Mouse (Mus musculus): ENCODE results near the gene Insig1.

Insig1 gene

DNA sequence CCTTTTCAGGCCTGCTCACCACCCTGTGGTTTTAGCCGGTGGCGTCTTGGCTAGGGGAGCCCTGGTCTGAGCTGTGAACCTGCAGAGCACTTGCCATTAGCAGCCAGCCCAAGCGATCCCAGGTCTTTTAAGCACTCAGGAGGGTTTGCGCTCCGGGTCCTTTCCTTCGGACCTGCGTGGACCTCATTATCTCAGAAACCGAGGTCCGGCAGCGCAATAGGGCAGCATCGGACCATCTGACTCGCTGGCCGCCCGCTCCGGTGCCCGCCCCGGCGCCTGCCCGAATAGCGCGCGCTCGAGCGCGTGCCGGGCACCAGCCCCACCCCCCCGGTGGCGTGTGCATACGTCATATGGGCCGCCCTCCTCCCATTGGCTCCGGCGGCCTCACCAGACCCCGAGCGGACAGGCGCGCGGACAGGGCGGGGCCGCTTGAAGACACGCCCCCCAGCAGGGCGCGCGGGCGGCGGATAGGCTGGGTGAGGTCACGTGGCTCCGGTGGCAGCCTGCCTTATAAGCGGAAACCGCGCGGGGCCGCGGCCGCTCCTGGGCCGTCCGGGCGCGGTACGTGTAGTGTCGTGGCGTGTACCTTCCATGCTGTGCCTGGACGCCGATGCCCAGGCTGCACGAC, at the start of gene Insig1:
TSS of gene Insig1 (plus strand) at position 536 of the 628 bp plus-strand sequence.
- peak; percentile 97 to 98 for DNase-seq (ENCODE audit: low spot score in 2 of 2)

DNA sequence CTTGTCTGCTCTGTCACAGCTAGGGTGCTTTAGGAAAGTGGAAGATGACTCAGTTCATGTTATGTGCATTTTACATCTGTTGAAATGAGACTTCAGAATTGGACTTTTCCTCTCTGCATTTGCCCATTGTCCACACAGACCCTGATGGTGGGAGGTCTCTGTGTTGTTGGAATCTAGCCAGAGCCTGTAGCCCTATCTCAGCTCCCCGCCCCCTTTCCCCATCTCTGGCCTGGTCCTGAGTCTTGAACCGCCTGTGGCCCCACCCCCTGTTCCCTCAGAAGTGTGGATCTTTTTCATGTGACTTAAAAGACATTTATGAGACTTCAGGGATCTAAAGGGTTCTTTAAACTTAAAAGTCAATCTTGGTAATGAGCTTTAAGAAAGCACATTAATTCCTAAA, 47.7 kb upstream of the Insig1 start:
- DNase-seq (ENCODE audit: low spot score in 2 of 2) = no peak

GRCm38 (mm10) chr5:28031577-28032236, 39.5 kb upstream of the Insig1 start:
- DNase-seq (ENCODE audit: low spot score in 2 of 2) = no peak

- no peak for DNase-seq (ENCODE audit: low spot score in 2 of 2)
Measured at GRCm38 (mm10) chr5:28032866-28033265, 38.3 kb upstream of the Insig1 start.

DNA sequence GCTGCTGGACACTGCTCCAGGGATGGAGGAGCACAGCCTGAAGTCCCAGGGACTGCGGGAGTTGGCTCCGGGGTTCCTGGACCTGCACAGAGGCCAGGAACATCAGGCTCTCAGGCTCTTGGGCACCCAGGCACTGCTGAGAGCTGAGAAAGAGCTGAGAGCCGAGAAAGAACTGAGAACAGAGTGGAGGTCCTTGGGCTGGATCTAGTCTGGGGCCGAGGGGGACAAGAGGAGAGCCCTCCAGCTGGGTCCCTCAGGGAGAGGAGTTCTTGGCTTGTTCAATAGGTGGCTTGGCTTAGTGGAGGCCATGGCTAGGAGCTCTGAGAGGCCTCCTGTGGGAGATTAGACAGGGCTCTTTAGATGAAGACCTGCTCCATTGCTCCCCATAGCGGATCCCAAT, 37.9 kb upstream of the Insig1 start:
- no peak for DNase-seq (ENCODE audit: low spot score in 2 of 2)

DNA sequence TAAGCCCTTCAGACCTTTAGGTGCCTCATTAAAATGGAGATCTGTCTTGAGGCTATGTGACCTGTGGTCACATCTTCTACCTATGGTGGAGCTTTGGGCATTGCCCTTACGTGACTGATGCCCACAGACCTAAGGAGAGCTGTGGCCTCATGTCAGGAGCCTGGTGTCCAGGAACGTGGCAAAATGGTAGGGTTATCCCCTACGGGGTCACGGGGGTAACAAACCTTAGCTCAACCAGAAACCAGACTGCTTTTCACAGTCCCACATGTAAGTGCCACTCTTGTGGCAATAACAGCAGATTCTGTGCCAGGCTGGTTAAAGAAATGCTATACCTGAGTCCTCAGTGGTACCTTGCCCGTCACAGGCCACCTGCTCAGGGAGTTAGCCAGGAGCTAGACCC, 37.3 kb upstream of the Insig1 start:
- no peak for DNase-seq (ENCODE audit: low spot score in 2 of 2)

GRCm38 (mm10) chr5:28036011-28036410, 35.2 kb upstream of the Insig1 start:
- no peak for DNase-seq (ENCODE audit: low spot score in 2 of 2)

- DNase-seq (ENCODE audit: low spot score in 2 of 2) = no peak
Measured at GRCm38 (mm10) chr5:28036518-28036917, 34.6 kb upstream of the Insig1 start.

DNA sequence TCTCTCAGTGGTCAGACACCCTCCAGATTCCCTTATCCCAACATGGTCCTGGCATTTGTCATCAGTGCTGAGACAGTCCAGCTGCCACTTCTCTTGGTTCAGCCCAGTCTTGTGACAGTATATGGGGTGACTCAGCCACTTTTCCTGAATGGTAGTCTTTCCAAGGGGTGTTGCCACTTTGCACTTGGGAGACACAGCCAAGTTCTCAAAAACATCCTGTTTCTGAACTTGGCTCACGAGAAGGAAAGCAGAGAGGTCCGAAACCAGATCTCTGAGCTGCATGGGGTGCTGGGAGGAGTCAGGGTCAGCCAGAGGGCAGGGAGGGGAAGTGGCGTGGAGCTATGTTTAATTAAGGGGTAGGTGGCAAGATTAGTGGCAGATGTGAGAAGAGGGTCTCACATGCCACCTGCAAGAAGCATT, 34.0 kb upstream of the Insig1 start:
- DNase-seq (ENCODE audit: low spot score in 2 of 2) = no peak

GRCm38 (mm10) chr5:28037639-28038038, 33.5 kb upstream of the Insig1 start:
- DNase-seq (ENCODE audit: low spot score in 2 of 2) = no peak

GRCm38 (mm10) chr5:28038115-28038514, 33.0 kb upstream of the Insig1 start:
- no peak for DNase-seq (ENCODE audit: low spot score in 2 of 2)

DNA sequence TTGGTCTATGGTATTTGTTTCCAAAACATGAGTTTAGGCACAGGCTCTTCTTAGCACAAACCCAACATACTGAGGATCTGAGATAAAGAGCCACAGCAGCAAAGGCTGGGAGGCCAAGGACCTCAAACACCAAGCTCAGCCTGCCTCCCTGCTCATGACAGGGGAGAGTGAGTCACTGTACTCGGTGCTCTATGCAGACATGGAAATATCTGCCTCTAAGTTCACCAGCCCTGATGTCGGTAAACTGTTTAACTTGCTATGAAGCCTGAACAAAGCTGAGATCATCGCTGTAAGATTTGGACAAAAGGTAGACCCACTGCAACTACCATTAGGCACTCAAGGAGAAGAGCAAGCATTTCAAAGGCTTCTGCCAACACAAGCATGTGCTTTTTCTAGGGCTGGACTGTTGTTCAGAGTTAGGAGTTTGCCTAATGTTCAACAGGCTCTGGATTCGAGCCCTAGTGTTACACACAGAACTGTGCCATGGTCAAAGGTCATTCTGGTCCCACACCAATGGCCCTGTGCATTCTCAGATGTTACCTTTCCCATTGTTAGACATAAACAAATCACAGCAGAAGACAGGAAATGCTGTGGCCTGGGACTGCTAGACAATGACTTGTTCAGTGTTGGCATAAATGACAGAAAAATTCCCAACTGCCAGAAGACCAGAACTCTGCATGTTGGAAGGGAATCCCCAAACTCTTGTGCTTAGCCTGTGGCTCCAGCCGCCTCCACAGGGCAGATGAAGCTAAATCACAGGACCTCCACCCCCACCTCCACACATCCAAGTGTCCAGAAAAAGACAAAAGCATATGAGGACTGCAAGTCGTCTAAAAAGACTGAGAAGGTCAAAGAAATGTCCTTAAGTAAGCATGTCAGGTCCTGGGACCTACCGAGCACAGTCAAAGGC, 31.2 kb upstream of the Insig1 start:
- DNase-seq (ENCODE audit: low spot score in 2 of 2) = no peak

DNA sequence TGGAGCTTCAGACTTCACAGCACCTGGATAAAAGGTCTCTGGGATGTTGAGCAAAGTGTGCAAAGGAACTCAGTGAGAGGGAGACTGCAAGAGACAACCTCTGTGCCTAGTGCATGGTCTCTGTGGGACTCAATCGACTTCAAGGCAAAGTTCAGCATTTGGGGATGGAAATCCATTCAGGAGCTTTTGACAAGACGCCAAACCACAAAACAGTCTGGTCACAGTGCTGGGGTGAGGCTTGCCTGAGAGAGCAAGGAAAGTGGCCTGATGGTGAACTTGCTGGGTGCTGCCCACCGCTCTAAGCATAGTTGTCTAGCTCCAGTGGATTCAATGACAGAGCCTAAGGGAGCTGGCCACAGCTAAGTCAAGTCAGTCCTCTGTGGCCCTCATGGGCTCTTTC, 30.4 kb upstream of the Insig1 start:
- no peak for DNase-seq (ENCODE audit: low spot score in 2 of 2)

GRCm38 (mm10) chr5:28042021-28042420, 29.1 kb upstream of the Insig1 start:
- DNase-seq (ENCODE audit: low spot score in 2 of 2) = no peak

DNA sequence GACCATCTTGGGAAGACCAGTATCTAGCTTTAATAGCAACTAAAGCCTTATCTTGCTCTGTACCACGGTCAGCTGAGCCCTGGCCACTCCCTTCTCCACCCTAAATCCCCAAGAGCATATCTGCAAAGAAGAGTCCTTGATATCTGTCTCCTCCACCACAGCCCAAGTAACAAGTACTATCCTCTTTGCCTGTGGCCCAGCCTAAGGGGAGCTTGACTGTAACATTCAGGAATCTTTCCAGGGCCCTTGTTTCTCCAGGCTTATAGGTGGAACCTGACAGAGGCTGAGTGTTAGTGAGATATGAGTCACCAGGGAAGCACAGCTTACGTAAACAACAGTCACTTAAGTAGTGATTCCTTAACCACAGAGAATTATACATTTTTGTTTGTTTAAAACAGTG, 28.4 kb upstream of the Insig1 start:
- no peak for DNase-seq (ENCODE audit: low spot score in 2 of 2)

DNA sequence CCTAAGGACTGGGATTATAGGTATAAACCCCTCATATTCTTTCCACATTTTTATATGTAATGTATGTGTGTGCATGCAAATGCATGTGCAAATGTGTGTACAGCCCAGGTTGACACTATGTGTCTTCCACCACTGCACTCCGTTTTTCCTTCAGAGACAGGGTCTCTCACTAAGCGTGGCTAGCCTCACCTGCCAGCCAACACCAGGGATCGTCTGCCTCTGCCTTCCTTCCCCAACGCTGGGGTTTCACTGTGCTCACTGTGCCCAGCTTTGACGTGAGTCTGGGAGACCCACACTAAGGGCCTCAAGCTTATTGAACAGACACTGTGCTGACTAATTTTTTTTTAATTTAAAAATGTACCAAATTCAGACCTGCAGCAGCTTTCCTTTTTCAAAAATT, 27.8 kb upstream of the Insig1 start:
- DNase-seq (ENCODE audit: low spot score in 2 of 2) = no peak

DNA sequence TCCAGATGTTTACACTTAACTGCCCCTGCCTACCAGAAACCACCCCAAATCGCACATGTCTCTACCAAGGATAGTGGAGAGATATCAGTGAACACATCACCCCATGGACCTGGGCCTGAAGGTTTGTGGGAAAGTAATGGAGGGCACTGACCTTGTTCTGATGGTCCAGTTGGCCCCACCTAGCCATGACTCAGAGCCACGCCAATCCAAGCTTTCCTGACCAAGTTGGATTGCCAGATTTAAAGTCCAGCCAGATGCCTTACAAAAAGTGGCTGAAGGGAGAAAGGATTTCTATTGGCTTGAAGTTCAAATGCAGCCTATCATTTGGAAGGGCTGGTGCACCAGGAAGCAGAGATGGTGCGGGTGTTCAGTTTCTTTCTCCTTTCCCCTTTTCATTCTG, 24.2 kb upstream of the Insig1 start:
- DNase-seq (ENCODE audit: low spot score in 2 of 2) = no peak

- DNase-seq (ENCODE audit: low spot score in 2 of 2) = no peak
Measured at GRCm38 (mm10) chr5:28047961-28048360, 23.2 kb upstream of the Insig1 start.

DNA sequence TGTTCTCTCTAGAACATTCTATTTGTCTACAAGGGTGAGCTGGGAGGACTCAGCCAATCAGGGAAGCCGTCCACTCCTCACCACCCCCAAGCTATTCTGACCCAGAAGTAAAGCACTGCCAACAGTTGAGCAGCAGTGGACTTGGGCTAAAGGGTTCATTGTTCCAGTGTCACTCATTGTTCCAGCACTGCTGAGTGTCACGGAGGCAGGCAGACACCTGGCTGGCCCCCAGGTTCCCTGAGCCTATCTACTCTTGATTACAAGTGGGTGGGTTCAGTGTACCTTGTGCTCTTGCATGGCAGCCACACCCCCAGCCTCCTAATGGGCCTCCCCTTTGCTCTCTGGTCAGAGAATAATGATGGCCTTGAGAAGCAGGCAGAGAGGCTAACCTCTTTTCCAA, 15.7 kb upstream of the Insig1 start:
- DNase-seq (ENCODE audit: low spot score in 2 of 2) = no peak

DNA sequence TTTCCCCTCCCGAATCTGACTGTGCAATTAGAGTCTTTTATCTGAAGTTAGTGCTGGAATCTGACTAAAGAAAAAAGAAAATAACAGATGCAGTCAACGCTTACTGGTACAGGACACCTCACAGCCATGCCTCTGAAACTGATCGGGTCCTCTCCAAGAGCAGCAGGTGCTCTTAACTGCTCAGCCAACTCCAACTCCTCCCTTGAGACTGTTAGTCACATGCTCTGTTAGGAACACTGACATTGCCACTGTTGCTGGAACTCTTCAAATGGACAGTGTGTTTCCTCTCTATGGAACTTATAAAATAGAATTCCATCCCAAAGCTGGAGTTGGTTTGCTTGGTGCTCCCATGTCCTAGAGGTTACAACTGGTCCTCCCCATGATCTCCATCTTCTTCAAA, 14.3 kb upstream of the Insig1 start:
- DNase-seq (ENCODE audit: low spot score in 2 of 2) = no peak

DNA sequence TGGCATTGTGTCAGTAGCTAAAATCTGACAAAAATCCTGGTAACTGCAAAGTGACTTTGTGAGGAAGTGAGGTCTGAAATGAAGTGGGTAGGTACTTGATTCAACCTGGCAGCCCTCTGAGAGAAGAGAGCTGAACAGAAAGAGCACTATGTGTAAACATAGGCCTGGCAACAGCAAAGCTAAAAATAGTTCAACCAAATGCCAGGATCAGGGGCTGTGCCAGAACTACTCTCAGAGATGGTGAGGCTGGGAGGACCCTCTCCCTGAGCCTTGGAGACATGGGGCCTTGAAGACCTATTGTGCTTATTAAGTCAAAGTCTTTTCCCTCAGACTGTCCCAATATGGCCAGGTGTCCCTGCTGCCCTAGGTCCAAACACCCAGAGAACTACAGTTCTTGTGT, 10.7 kb upstream of the Insig1 start:
- DNase-seq (ENCODE audit: low spot score in 2 of 2) = no peak

DNA sequence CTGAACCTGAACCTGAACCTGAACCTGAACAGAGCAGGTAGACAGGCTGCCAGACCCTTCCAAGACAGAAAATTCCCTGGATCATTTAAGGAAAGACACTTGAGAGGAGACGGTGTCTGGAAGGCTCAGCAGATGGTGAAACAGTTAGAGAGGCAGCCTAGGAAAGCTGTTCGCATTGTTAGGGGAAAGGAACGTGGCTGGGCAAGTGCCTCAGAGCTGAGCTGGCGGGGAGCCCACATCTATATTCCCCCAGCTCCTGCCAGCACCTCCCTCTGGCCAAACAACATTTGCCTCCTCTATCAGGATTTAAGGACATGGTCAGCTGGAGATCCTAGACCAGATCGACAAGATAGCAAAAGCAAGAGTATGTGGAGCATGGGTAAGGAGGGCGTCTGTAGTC, 10.2 kb upstream of the Insig1 start:
- no peak for DNase-seq (ENCODE audit: low spot score in 2 of 2)

All from spleen, postnatal 14 days (tissue).